Mouse (Mus musculus) brown adipose tissue, adult 24 weeks (tissue): ENCODE measurements around the gene Ccdc183. TPM values are rescaled to one million over a fixed set of nuclear protein-coding genes. Genes with fewer than 3 reads are reported as not detected.
A peak's percentile ranks its signal among the peaks of the same experiment; 100 is the strongest.

Experiments used
- H3K27ac ChIP-seq: fragments of 200-500 bp; replicated peaks from 2 replicates; pipeline ENCODE4 v1.5.1; 2012; ENCODE audit warnings: low read depth, mild to moderate bottlenecking, low read length
- H3K4me1 ChIP-seq: fragments of 200-500 bp; 2 replicates; pipeline ENCODE4 v1.6.1; 2012; ENCODE audit warnings: low read length, mixed read lengths; ENCODE audit not compliant: control insufficient read depth, insufficient read depth, insufficient read length
- H3K4me3 ChIP-seq: fragments of 200-500 bp; 2 replicates; pipeline ENCODE4 v1.5.1; 2012; ENCODE audit warnings: low read depth, mild to moderate bottlenecking, low read length, moderate library complexity; ENCODE audit not compliant: insufficient read depth
- polyA plus RNA-seq: library from polyadenylated mRNA; stranded (reverse); fragments of >200 nt; gene quantifications from 2 replicates; pipeline ENCODE4 v1.2.4, GENCODE M21; 2012; ENCODE audit not compliant: missing spikeins, insufficient read depth, insufficient read length

The Ccdc183 gene
- polyA plus RNA-seq, 1 experiment, result not detected

DNA sequence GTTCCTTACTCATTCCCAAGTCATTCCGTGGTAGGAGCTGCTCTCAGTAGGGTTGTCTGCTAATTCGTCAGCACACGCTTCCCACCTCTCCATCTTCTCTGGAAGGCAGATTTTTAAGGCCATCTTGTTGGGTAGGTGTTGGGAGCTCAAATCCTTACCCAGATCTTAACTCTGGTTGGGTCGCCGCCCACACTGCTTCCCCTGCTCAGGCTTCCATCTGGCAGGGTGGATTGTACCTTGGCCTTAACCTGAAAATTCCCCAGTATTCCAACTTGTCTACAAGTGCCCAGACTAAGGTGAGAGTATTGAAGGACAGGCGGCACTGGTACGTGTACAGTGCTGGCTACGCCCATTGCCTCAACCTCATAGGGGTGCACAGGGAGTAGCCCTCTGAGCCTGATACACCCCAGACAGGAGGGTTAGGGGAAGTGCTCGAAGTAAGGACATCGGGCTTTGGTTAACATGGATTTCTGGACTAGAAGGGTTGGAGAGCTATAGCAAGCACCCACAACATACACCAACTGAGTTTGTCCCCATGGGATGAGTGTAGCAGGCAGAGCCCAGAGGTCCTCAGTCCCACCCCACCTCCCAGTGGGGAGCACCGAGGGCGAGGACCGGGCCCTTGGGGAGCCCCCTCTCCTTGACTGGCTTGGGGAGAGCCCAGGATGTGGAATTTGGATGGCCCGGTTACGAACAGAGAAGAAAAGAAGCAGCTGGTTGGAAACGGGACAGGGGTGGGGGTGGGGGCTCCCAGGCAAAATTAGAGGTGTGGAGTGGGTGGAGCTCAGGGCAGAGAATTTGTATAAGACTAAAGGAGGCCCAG is 41.2 kb downstream of the Ccdc183 start:
- Histone ChIP-seq H3K4me3 (peak overlapping the region; percentile 83; the same call in 1 of the 2 replicates), H3K4me1 (peaks cover 3% of the 10 kb centered on the region; the same call in 1 of the 2 replicates), H3K27ac (no peak overlapping the region)

DNA sequence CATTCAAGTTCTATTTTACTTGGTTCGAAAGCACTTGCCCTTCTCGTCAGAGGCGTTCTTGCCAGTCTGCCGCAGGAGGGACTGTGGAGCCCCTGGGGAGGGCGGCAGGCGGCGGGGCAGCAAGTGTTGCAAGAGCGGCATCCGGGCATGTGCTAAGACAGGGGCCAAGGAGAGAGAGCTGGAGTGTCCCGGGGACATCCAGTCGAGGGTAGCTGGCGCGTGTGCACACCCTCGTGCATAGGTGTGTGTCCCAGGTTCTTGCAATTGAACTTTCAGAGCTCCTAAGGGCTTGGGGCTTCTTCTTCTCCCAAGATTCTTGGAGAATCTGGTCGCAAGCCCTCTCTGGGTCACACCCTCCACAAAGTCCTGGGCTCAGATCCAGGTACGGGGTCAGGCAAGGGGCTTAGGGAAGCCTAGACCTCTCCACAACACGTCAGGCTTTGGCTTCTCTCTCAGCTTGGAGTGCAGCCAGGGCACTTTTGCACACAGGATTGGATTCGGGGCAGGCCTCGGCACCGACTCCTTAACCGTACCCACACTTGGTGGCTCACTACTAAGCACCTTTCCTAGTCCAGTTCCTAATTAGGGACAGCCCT is 41.9 kb downstream of the Ccdc183 start:
- Histone ChIP-seq H3K4me1 (peaks cover 3% of the 10 kb centered on the region; the same call in 1 of the 2 replicates), H3K27ac (no peak overlapping the region), H3K4me3 (peak overlapping the region; percentile 83)

DNA sequence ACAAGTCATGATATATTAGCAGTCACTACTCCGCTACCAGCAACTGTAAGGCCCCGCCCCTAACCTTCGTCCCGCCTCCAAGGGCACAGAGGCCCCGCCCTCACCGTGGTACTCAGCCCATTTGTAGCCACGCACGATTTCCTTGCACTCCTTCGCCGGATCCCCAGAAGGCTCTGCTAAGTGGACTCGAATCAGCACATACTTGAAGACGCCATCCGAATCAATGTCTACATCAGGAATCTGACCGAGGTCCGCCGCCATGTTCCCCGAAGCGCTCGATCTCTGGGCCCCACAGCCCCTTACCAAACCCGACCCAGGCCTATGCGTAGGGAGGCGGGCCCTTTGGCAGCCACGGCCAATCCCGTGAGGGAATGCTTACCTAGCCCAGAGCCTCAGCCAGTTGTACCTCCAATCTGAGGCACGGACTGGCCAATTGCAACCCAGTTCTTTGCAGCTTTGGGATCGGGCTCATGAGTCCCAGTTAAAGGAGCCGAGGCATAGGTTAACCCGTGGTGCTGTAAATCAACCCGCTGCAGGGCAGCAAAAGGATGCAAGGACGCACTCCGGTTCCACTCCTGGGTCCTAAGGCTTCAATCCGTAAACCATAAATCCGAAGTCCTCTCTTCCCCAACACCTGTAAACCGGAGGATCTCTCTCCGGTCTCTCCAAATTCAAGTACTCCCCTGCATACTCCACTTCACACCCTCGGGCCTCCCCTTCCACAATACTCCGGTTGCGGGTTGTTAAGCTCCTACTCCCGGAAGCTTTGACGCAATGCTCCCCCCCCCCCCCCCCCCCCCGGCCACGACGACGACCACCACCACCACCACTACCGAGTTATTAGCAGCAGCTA is 42.7 kb downstream of the Ccdc183 start, which contains the start of the genes Mamdc4 and Phpt1:
Gene Mamdc4 (minus strand): TSS at position 267 of the 853 bp plus-strand sequence.
Gene Phpt1 (minus strand): TSS at position 646 of the 853 bp plus-strand sequence.
- H3K4me3 ChIP-seq, result peak within 1 kb of the TSS; percentile 83
- H3K4me1 ChIP-seq, result peaks cover 3% of the 10 kb centered on the region; the same call in 1 of the 2 replicates
- peak within 1 kb of the TSS; percentile 86 for H3K27ac ChIP-seq

DNA sequence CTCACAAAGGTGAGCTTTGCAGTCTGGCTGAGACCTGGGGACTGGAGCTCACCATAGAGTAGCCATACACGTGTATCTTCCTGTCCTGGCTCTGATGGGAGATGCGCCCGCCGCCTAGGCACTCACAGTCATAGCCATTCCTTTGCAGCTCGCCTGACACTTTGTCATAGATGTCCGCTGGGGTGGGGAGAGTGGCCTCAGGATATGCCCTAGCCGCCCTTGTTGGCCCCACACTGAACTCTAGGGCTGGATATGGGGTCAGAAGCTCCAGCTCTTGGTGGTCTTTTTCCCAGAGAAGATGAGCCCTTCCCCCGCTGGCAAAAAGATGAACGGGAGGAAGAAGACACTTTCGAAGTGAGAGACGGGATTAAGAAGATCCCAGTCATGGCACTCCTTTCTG is 43.3 kb downstream of the Ccdc183 start:
- H3K27ac ChIP-seq, result peak overlapping the region; percentile 32; the same call in 1 of the 2 replicates
- peaks cover 3% of the 10 kb centered on the region; the same call in 1 of the 2 replicates for H3K4me1 ChIP-seq

DNA sequence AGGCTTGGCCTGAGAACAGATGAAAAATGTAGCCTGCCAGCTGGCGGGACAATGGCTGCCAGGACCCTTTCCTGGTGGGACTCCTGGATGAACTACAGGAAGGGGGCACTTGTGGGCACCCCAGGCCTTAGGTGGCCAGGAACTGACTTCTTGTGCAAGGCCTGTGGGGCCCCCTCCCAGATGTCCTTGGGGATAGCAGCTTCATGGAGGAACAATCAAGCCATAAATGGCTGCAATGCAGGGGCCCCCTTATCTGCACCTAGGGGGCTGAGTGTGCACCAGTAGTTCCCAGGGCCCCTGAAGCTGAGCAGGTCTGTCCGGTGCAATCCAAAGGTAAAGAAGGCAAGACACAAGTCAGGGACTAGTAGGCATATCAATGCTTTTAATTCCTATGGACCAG is 44.4 kb downstream of the Ccdc183 start:
- no peak overlapping the region for H3K27ac ChIP-seq
- H3K4me3 ChIP-seq, result no peak overlapping the region; the same call in none of the 2 replicates
- peaks cover 3% of the 10 kb centered on the region; the same call in 1 of the 2 replicates for H3K4me1 ChIP-seq

More for the DNA sequence above, 43.3 kb downstream of the Ccdc183 start:
- H3K4me3 ChIP-seq, result peak overlapping the region; percentile 83

DNA sequence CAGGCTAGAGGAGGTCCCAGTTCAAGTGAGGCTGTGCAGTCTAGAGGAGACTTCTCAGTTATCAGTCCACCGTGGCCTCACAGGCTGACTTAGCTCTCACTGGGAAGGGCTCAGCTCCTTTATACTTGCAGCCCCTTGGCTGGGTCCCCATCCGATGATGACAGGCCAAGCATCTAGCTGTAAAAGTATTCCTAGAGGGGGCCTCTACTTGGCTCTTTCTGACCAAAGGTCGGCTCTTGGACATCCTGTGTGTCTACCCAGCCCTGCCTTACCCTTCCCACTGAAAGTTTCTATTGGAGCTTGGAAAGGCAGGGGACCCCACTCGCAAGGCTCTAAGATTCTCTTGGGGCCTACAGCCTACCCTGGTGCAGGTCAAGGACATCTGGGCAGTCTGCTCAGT is 46.3 kb downstream of the Ccdc183 start:
- H3K27ac ChIP-seq, result no peak overlapping the region
- H3K4me3 ChIP-seq, result no peak overlapping the region
- H3K4me1 ChIP-seq, result peaks cover 3% of the 10 kb centered on the region; the same call in 1 of the 2 replicates

DNA sequence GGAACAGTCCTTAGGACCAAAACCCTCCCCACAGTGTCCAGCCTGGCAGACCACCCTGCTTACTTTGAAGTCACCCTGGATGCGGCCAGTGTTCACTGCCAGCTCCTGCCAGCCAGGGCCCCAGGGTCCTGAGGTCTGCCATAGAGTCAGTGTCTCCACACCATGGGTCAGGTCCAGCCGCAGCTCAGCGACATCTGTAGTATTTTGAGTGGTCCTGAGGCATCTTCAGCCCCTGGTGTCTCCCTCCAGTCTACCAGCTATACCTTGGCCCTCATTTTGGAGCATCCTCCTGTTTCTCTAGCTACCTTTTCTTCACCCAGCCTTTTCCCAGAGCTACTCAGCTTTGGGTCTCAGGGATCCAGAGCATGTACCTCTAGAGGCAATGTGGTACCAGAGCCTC is 48.2 kb downstream of the Ccdc183 start:
- H3K27ac ChIP-seq, result no peak overlapping the region
- no peaks in the 10 kb centered on the region for H3K4me1 ChIP-seq
- H3K4me3 ChIP-seq, result no peak overlapping the region

DNA sequence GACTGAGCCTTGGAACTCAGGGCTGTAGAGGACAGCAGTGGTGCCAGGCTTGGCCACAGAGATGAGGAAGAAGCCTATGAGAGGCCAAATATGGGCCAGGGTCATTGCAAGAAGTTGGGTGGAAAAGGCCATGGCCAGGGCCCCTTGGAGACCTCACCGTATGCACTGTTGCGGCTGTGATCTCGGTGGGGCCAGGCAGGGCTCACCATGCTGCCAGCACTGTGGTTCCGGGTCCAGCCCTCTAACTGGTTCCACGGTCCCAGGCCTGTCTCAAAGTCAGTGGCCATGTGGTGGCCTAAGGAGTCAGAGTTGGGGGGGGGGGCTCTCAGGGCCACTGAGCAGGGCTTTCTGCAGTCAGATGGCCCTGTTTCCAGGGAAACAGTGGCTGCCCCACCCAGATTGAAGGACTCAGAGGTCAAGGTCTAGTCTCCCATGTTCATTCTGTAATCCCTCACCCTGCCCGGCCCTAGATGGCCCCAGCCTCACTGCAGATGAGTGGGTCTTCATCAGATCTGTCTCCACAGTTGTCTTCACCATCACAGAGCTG is 48.9 kb downstream of the Ccdc183 start:
- Histone ChIP-seq H3K27ac (no peak overlapping the region), H3K4me1 (no peaks in the 10 kb centered on the region)

DNA sequence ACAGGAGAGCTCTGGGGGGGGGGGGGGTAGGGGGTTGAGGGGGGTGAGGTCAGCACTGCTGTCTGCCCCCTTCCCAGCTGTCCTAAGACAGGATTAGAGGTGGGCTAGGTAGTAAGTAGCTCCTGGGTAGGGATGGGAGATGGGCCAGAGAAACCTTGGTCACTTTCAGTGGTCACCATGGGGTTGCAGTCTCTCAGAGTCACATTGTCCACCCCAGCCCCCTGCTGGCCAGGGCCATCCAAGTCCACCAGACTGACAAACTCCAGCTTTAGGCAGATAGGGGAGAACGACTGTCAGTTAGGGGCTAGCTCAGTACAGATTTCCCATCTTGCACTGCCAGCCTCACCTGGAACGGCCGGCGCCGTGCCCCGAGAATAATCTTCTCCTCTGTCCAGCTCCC is 50.9 kb downstream of the Ccdc183 start:
- no peaks in the 10 kb centered on the region for H3K4me1 ChIP-seq

More for the DNA sequence above, 48.9 kb downstream of the Ccdc183 start:
- no peak overlapping the region for H3K4me3 ChIP-seq

DNA sequence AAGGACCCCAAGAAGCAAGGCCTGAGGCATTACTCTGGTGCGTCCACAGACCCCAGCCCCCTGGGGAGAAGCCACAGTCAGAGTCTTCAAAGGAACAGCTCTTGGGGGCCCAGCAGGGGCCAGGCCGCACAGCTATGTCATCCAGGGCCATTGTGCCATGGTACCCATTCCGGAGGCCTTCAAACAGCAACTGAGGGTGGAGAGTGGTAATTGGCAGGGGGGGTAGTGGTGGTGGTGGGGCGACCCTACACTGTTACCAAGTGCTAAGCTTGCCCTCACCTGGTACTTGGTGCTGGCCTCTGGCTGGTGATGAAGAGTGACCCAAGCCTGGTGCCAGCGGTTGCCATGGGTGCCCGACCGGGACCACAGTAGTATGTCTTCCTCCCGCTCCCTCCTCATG is 51.7 kb downstream of the Ccdc183 start:
- Histone ChIP-seq H3K4me3 (no peak overlapping the region), H3K4me1 (no peaks in the 10 kb centered on the region), H3K27ac (no peak overlapping the region)

More for the DNA sequence above, 50.9 kb downstream of the Ccdc183 start:
- Histone ChIP-seq H3K4me3 (no peak overlapping the region), H3K27ac (no peak overlapping the region)

DNA sequence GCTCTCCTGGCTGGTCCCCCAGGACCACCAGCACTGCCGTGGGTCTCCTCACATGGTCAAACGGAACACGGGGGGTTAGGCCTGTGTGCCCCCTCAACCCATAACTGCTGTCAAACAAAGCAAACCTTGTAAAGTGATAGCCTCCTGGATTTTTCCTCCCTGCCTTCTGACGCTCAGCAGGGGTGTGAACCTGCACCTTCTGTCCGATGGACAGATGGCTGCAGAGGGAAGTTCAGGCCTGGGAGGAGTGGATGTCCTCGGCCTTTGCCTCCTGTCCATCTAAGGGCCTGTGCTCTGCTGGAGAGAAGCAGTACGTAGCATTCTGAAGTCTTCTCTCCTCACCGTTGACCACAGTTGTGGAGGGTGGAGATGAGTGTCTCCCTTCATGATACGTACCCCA is 55.5 kb downstream of the Ccdc183 start:
- Histone ChIP-seq H3K27ac (no peak overlapping the region), H3K4me3 (no peak overlapping the region), H3K4me1 (peaks cover 2% of the 10 kb centered on the region; the same call in 1 of the 2 replicates)

DNA sequence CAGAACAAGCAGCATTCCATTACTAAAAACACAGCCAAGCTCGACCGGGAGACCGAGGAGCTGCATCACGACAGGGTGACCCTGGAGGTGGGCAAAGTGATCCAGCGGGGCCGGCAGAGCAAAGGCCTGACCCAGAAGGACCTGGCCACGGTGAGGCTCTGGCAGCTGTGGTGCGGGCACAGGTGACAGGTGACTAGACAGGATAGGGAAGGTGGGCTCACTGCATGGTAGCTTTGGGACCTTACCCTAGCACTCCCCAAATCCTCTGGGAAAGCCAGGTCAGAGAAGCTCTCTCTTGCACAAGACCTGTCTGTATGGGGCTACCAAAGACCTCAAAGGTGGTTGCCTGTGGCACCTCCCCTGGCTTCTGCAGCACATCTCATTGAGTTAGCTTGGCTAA is 56.9 kb downstream of the Ccdc183 start:
- H3K4me3 ChIP-seq, result no peak overlapping the region
- H3K27ac ChIP-seq, result no peak overlapping the region
- peaks cover 3% of the 10 kb centered on the region; the same call in 1 of the 2 replicates for H3K4me1 ChIP-seq

DNA sequence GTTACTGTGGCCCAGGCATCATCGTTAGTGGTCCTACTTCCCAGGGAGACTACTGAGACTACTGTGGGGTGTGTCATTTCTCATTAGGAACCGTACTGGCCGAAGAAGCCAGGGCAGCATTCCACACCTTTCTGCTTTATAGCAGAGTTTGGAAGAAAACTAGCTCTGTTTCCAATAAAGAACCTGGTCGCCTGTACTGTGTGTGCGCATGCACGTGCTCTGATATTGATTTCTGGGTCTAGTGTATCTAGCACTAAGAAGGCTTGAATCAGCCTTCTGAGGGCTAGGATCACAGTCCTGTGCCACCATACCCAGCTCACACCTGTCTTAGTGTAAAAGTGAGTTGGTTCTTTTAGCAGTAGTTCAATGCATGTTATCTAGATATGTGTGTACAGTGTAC is 58.7 kb downstream of the Ccdc183 start:
- Histone ChIP-seq H3K4me3 (peak overlapping the region; percentile 89), H3K4me1 (peaks cover 3% of the 10 kb centered on the region; the same call in 1 of the 2 replicates), H3K27ac (no peak overlapping the region)
